Mouse (Mus musculus) heart, postnatal 0 days (tissue): Measurements from ENCODE around the gene Gm973.

Experiments used
- CTCF ChIP-seq: IDR thresholded peaks from 2 replicates; pipeline ENCODE4 v1.5.1; 2016; ENCODE audit warnings: antibody characterized with exemption, control low read depth, low read depth
- EP300 ChIP-seq: IDR thresholded peaks from 2 replicates; pipeline ENCODE4 v1.6.1; 2016; ENCODE audit warnings: antibody characterized with exemption, low read depth

GRCm38 (mm10) chr1:59540537-59541148 lies 24.6 kb downstream of the Gm973 start:
- TF ChIP-seq CTCF (no peak), EP300 (no peak)
